ENCODE assay signal across 21 mouse cellular contexts in genomic region chr4:134723251-134723650, GRCm38 (mm10).
"Had no signal": no experiment of that assay in that cellular context is flagged by ENCODE, and none has a peak within 500 bp of the region (broad histone marks: within the 10 kb centered on the region; RNA-seq: fewer than 3 reads in every experiment).

No protein-coding gene starts in this region.

- H3K27me3 ChIP-seq: intestine, embryonic 15.5 days; kidney, embryonic 15.5 days; limb, embryonic 12.5 days; limb, embryonic 15.5 days; midbrain, embryonic 15.5 days; neural tube, embryonic 13.5 days; stomach, embryonic 15.5 days had no signal

- H3K9me3 ChIP-seq: intestine, embryonic 15.5 days; kidney, embryonic 15.5 days; limb, embryonic 12.5 days; limb, embryonic 15.5 days; midbrain, embryonic 12.5 days; midbrain, embryonic 15.5 days; neural tube, embryonic 13.5 days; stomach, embryonic 15.5 days had no signal

- ATAC-seq: hindbrain, embryonic 16.5 days; intestine, embryonic 15.5 days; liver, postnatal 0 days; midbrain, embryonic 15.5 days had no signal

- DNase-seq: kidney, adult 11 months; layer of hippocampus, postnatal 36 days; left cerebral cortex, postnatal 4 days; liver, postnatal 0 days; retina, postnatal 1 day; right cerebral cortex, postnatal 25 days; spleen, adult 18-20 months; thymus, postnatal 25 days had no signal

- H3K4me3 ChIP-seq: intestine, embryonic 15.5 days; kidney, embryonic 15.5 days; left cerebral cortex, adult 2 months; limb, embryonic 12.5 days; limb, embryonic 15.5 days; midbrain, embryonic 12.5 days; midbrain, embryonic 15.5 days; myocyte; neural tube, embryonic 13.5 days; stomach, embryonic 15.5 days had no signal

- H3K4me1 ChIP-seq: limb, embryonic 12.5 days; limb, embryonic 15.5 days; midbrain, embryonic 12.5 days; midbrain, embryonic 15.5 days had no signal

- H3K4me2 ChIP-seq: intestine, embryonic 15.5 days; kidney, embryonic 15.5 days; limb, embryonic 12.5 days; limb, embryonic 15.5 days; liver, embryonic 11.5 days; midbrain, embryonic 12.5 days; midbrain, embryonic 15.5 days; neural tube, embryonic 13.5 days; stomach, embryonic 15.5 days had no signal

- H3K36me3 ChIP-seq: intestine, embryonic 15.5 days; kidney, embryonic 15.5 days; limb, embryonic 12.5 days; limb, embryonic 15.5 days; midbrain, embryonic 12.5 days; midbrain, embryonic 15.5 days; neural tube, embryonic 13.5 days; stomach, embryonic 15.5 days had no signal

- H3K27ac ChIP-seq: intestine, embryonic 15.5 days; kidney, embryonic 15.5 days; left cerebral cortex, adult 2 months; limb, embryonic 12.5 days; limb, embryonic 15.5 days; liver, embryonic 14.5 days; midbrain, embryonic 12.5 days; midbrain, embryonic 15.5 days; neural tube, embryonic 13.5 days; stomach, embryonic 15.5 days had no signal

- H3K9ac ChIP-seq: intestine, embryonic 15.5 days; kidney, embryonic 15.5 days; limb, embryonic 12.5 days; limb, embryonic 15.5 days; liver, embryonic 14.5 days; liver, postnatal 0 days; midbrain, embryonic 12.5 days; midbrain, embryonic 15.5 days; neural tube, embryonic 13.5 days; stomach, embryonic 15.5 days had no signal
